Mouse (Mus musculus) embryonic facial prominence, embryonic 14.5 days (tissue): ENCODE measurements around the gene Top1. TPM values are rescaled to one million over a fixed set of nuclear protein-coding genes. Genes with fewer than 3 reads are reported as not detected.

Experiments used
- ATAC-seq: fragments of 200-750 bp; cut with Nextera tagmentation; 2 replicates; pipeline ENCODE4 v1.8.0; 2017; ENCODE audit warnings: low read depth, moderate number of reproducible peaks, moderate TSS enrichment
- DNase-seq: peaks from one replicate; pipeline ENCODE4 v3.0.0-alpha.2; 2015; ENCODE audit warnings: low spot score
- H3K27ac ChIP-seq: fragments of 300-500 bp; sonication (generic); replicated peaks from 2 replicates; pipeline ENCODE4 v1.5.1; 2014; ENCODE audit warnings: low read depth, mild to moderate bottlenecking, low read length, moderate library complexity
- H3K27me3 ChIP-seq: fragments of 300-500 bp; sonication (generic); replicated peaks from 2 replicates; pipeline ENCODE4 v1.6.1; 2014; ENCODE audit warnings: low read length; ENCODE audit not compliant: control insufficient read depth, insufficient read depth
- H3K36me3 ChIP-seq: fragments of 300-500 bp; sonication (generic); 2 replicates; pipeline ENCODE4 v1.6.1; 2014; ENCODE audit warnings: low read length, mixed read lengths; ENCODE audit not compliant: control insufficient read depth, insufficient read depth
- H3K4me1 ChIP-seq: fragments of 300-500 bp; sonication (generic); 2 replicates; pipeline ENCODE4 v1.6.1; 2014; ENCODE audit warnings: antibody characterized with exemption, low read length; ENCODE audit not compliant: control insufficient read depth, insufficient read depth
- H3K4me2 ChIP-seq: fragments of 300-500 bp; sonication (generic); 2 replicates; pipeline ENCODE4 v1.6.1; 2014; ENCODE audit warnings: low read depth, mild to moderate bottlenecking, low read length, moderate library complexity, mixed read lengths
- H3K4me3 ChIP-seq: fragments of 300-500 bp; sonication (generic); 2 replicates; pipeline ENCODE4 v1.5.1; 2014; ENCODE audit warnings: low read depth, mild to moderate bottlenecking, low read length
- H3K9ac ChIP-seq: fragments of 300-500 bp; sonication (generic); 2 replicates; pipeline ENCODE4 v1.6.1; 2014; ENCODE audit warnings: low read depth, mild to moderate bottlenecking, low read length, moderate library complexity, mixed read lengths
- H3K9me3 ChIP-seq: fragments of 300-500 bp; sonication (generic); 2 replicates; pipeline ENCODE4 v1.6.1; 2016; ENCODE audit warnings: low read length; ENCODE audit not compliant: control insufficient read depth
- WGBS: fragments of 180-500 bp; shearing (Covaris S2); extraction: QIAGEN DNeasy Blood & Tissue Kit; methylation state at CpG from one replicate; pipeline ENCODE4 v1.1.7; 2014; 5-methylcytosine and 5-hydroxymethylcytosine counted together
- polyA plus RNA-seq: library from polyadenylated mRNA; unstranded; fragments of >200 nt; fragmentation: Nextera tagmentation; extraction: Ambion mirVana; gene quantifications from 2 replicates; pipeline ENCODE4 v1.2.1, GENCODE M21; 2014

Gene Top1
- polyA plus RNA-seq, 1 experiment from 2014 or later = 64.0 TPM

DNA sequence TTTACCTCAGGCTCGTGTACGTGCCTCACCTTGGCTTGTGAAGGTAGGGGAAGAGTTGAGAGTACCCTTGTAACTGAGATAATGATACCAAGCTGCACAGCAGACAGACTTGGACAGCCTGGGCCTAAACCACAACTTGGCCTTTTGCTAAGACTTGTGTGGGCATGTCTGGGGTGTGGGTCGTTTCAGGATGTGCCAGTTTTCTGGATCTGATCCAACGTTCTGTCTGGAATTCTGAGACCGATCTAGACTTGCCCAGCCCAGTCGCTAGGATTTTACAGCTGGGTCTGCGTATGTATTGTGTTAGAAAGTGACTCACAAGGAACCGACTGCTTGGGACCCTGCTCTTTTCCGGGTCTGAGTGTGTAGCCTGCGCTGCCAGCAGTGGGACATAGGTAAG is 101.4 kb downstream of the Top1 start:
- Histone ChIP-seq H3K36me3 (peaks cover 69% of the 10 kb centered on the region), H3K4me1 (peaks cover 5% of the 10 kb centered on the region; the same call in 1 of the 2 replicates), H3K4me3 (no peak overlapping the region), H3K9me3 (no peaks in the 10 kb centered on the region), H3K27me3 (no peaks in the 10 kb centered on the region), H3K4me2 (no peak overlapping the region), H3K9ac (no peak overlapping the region), H3K27ac (peak overlapping the region; percentile 30; the same call in 1 of the 2 replicates)
- ATAC-seq = peak; percentile 58
- 76% methylated on average over 10 of the region's 10 CpGs for WGBS
- peak; percentile 76 for DNase-seq

GRCm38 (mm10) chr2:160756583-160757203 is 111.0 kb downstream of the Top1 start:
- Histone ChIP-seq H3K27ac (no peak overlapping the region), H3K4me2 (no peak overlapping the region), H3K27me3 (no peaks in the 10 kb centered on the region), H3K9ac (no peak overlapping the region; the same call in 1 of the 2 replicates), H3K9me3 (no peaks in the 10 kb centered on the region), H3K4me1 (no peaks in the 10 kb centered on the region), H3K4me3 (no peak overlapping the region), H3K36me3 (peaks cover 100% of the 10 kb centered on the region)
- ATAC-seq (no peak), DNase-seq (no peak)
- 90% methylated on average over 6 of the region's 6 CpGs for WGBS

GRCm38 (mm10) chr2:160760433-160761184 is 114.9 kb downstream of the Top1 start:
- 92% methylated on average over 9 of the region's 9 CpGs for WGBS
- Histone ChIP-seq H3K4me2 (no peak overlapping the region), H3K4me3 (no peak overlapping the region), H3K36me3 (peaks cover 96% of the 10 kb centered on the region), H3K4me1 (no peaks in the 10 kb centered on the region), H3K27ac (no peak overlapping the region), H3K9me3 (no peaks in the 10 kb centered on the region), H3K9ac (no peak overlapping the region), H3K27me3 (no peaks in the 10 kb centered on the region)
- no peak for DNase-seq
- no peak for ATAC-seq

DNA sequence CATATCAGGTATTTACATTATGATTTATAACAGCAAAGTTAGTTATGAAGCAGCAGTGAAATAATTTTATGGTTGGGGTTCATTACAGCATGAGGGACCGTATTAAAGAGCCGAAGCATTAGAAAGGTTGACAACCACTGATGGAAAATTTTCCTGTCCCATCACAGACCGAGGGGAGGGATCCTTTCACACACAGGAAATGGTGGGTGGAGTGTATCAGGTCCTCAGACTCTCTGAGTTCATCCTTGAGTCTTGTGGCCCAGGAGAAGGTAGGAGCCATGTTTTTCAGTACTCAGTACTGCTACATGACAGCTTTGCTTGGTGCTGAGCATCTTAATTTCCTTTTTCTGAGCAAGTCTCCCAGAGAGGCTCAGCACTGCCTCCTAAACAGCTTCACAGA is 118.1 kb downstream of the Top1 start:
- H3K27me3 ChIP-seq = no peaks in the 10 kb centered on the region
- no peak overlapping the region for H3K9ac ChIP-seq
- H3K27ac ChIP-seq = no peak overlapping the region
- ATAC-seq (no peak), DNase-seq (no peak)
- H3K9me3 ChIP-seq = no peaks in the 10 kb centered on the region
- H3K4me3 ChIP-seq = no peak overlapping the region
- H3K4me1 ChIP-seq = no peaks in the 10 kb centered on the region
- WGBS = 74% methylated on average over 3 of the region's 3 CpGs
- H3K4me2 ChIP-seq = no peak overlapping the region
- H3K36me3 ChIP-seq = peaks cover 86% of the 10 kb centered on the region

GRCm38 (mm10) chr2:160764386-160764785 is 118.7 kb downstream of the Top1 start:
- no peak overlapping the region for H3K9ac ChIP-seq

GRCm38 (mm10) chr2:160765096-160765495 is 119.4 kb downstream of the Top1 start:
- Histone ChIP-seq H3K4me1 (no peaks in the 10 kb centered on the region), H3K9ac (no peak overlapping the region), H3K27ac (no peak overlapping the region), H3K36me3 (peaks cover 76% of the 10 kb centered on the region), H3K4me3 (no peak overlapping the region), H3K9me3 (no peaks in the 10 kb centered on the region), H3K4me2 (no peak overlapping the region), H3K27me3 (no peaks in the 10 kb centered on the region)
- ATAC-seq (no peak), DNase-seq (no peak)
- 80% methylated on average over 3 of the region's 3 CpGs for WGBS

More at GRCm38 (mm10) chr2:160764386-160764785, 118.7 kb downstream of the Top1 start:
- ATAC-seq = no peak
- no peak overlapping the region for H3K4me2 ChIP-seq
- H3K27ac ChIP-seq = no peak overlapping the region
- no peaks in the 10 kb centered on the region for H3K27me3 ChIP-seq
- H3K4me1 ChIP-seq = no peaks in the 10 kb centered on the region
- H3K4me3 ChIP-seq = no peak overlapping the region
- WGBS = 79% methylated on average over 2 of the region's 2 CpGs
- peaks cover 83% of the 10 kb centered on the region for H3K36me3 ChIP-seq
- DNase-seq = no peak
- no peaks in the 10 kb centered on the region for H3K9me3 ChIP-seq

DNA sequence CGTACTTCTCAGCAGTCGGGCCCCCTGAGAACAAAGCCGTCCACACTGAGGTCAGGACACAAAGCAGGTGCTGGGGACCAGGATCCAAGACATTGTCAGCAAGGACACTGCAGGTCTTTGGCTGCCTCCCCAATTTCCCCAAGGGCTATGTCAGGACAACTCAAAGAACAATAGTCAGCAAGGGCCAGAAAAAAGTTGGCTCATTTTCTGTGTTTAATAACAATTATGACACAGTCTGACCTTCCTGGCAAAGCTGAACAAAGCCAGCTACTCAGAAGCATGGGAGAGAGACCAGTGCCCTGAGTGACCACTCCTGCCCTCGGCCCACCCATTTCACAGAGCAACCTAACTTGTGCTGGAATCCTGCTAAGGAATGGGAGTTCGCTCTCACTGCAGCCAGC is 120.7 kb downstream of the Top1 start:
- Histone ChIP-seq H3K4me1 (no peaks in the 10 kb centered on the region), H3K27me3 (no peaks in the 10 kb centered on the region), H3K36me3 (peaks cover 70% of the 10 kb centered on the region), H3K9ac (no peak overlapping the region), H3K27ac (no peak overlapping the region), H3K4me2 (no peak overlapping the region), H3K9me3 (no peaks in the 10 kb centered on the region), H3K4me3 (no peak overlapping the region)
- ATAC-seq (0 out of 2 replicates have a peak, but pooled peaks have one; percentile 27), DNase-seq (no peak)
- 73% methylated on average over 5 of the region's 5 CpGs for WGBS

DNA sequence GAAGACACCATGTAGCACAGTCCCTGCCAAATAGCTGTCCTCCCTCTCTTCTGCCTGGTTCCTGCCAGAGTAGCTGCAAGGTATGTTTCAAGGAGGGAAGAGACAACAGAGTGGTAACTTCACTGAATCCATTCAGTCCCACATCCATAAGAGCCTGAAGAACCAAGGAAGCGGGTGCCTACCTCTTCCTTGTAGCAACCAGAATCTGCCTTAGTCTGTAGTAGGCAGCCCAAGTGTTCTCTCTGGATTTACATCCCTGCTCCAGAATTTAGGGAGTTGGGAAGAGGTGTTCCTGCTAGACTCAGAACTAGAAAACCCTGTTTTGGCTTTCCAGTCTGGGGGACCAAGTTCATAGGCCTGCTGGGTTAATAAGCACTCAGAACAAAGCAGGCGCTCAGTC is 121.5 kb downstream of the Top1 start:
- Histone ChIP-seq H3K9ac (no peak overlapping the region), H3K4me2 (no peak overlapping the region), H3K27ac (no peak overlapping the region), H3K9me3 (no peaks in the 10 kb centered on the region), H3K4me3 (no peak overlapping the region), H3K4me1 (no peaks in the 10 kb centered on the region), H3K27me3 (no peaks in the 10 kb centered on the region), H3K36me3 (peaks cover 63% of the 10 kb centered on the region)
- DNase-seq (no peak), ATAC-seq (no peak)
- WGBS = 89% methylated on average over 2 of the region's 2 CpGs
